Mouse (Mus musculus) kidney, adult 8-10 months (tissue): Measurements from ENCODE around the gene Kcnc1.

Source experiments
- DNase-seq, 2 experiments: peaks; one replicate each; pipeline ENCODE4 v3.0.0; 2022

Gene Kcnc1

GRCm38 (mm10) chr7:46395571-46395970 is 726 bp upstream of the Kcnc1 start:
- DNase-seq: no peak

- DNase-seq: no peak
Observed at GRCm38 (mm10) chr7:46396928-46397731, 833 bp downstream of the Kcnc1 start.

GRCm38 (mm10) chr7:46397732-46398333 is 1.5 kb downstream of the Kcnc1 start:
- no peak for DNase-seq

GRCm38 (mm10) chr7:46398612-46399011 is 2.3 kb downstream of the Kcnc1 start:
- DNase-seq: no peak

- DNase-seq: no peak
Observed at GRCm38 (mm10) chr7:46399676-46400075, 3.4 kb downstream of the Kcnc1 start.

GRCm38 (mm10) chr7:46400346-46400745 is 4.0 kb downstream of the Kcnc1 start:
- DNase-seq: no peak

- no peak for DNase-seq
Observed at GRCm38 (mm10) chr7:46401371-46402180, 5.3 kb downstream of the Kcnc1 start.

- DNase-seq: no peak
Observed at GRCm38 (mm10) chr7:46403616-46404485, 7.6 kb downstream of the Kcnc1 start.

GRCm38 (mm10) chr7:46404756-46405155 is 8.5 kb downstream of the Kcnc1 start:
- DNase-seq: no peak

GRCm38 (mm10) chr7:46408606-46409005 is 12.3 kb downstream of the Kcnc1 start:
- DNase-seq: no peak

GRCm38 (mm10) chr7:46409204-46409789 is 13.0 kb downstream of the Kcnc1 start:
- no peak for DNase-seq

GRCm38 (mm10) chr7:46410727-46411126 is 14.4 kb downstream of the Kcnc1 start:
- no peak for DNase-seq

- no peak for DNase-seq
Observed at GRCm38 (mm10) chr7:46412823-46413222, 16.5 kb downstream of the Kcnc1 start.

GRCm38 (mm10) chr7:46413959-46414725 is 17.8 kb downstream of the Kcnc1 start:
- DNase-seq: no peak

- no peak for DNase-seq
Observed at GRCm38 (mm10) chr7:46415818-46416425, 19.6 kb downstream of the Kcnc1 start.

- DNase-seq: no peak
Observed at GRCm38 (mm10) chr7:46417467-46417866, 21.2 kb downstream of the Kcnc1 start.

GRCm38 (mm10) chr7:46418102-46418622 is 21.9 kb downstream of the Kcnc1 start:
- DNase-seq: no peak

- DNase-seq: no peak
Observed at GRCm38 (mm10) chr7:46421535-46421934, 25.2 kb downstream of the Kcnc1 start.

- DNase-seq: no peak
Observed at GRCm38 (mm10) chr7:46422052-46422763, 25.9 kb downstream of the Kcnc1 start.
